Mouse (Mus musculus) midbrain, embryonic 16.5 days (tissue): ENCODE results near the gene Prss54. TPM values are rescaled to one million over a fixed set of nuclear protein-coding genes. Genes with fewer than 3 reads are reported as not detected.

Experiments used
- ATAC-seq: fragments of 200-750 bp; cut with Nextera tagmentation; 2 replicates; pipeline ENCODE4 v1.8.0; 2017; ENCODE audit warnings: moderate TSS enrichment
- H3K27ac ChIP-seq: fragments of 300-500 bp; sonication (generic); 2 replicates; pipeline ENCODE4 v1.5.1; 2014; ENCODE audit warnings: mild to moderate bottlenecking, low read length, mixed read lengths
- H3K27me3 ChIP-seq: fragments of 300-500 bp; sonication (generic); 2 replicates; pipeline ENCODE4 v1.6.1; 2014; ENCODE audit warnings: low read depth, low read length, mixed read lengths; ENCODE audit not compliant: control insufficient read depth, insufficient read depth
- H3K36me3 ChIP-seq: fragments of 300-500 bp; sonication (generic); 2 replicates; pipeline ENCODE4 v1.6.1; 2014; ENCODE audit warnings: mild to moderate bottlenecking, low read length, moderate library complexity, mixed read lengths; ENCODE audit not compliant: control insufficient read depth, insufficient read depth
- H3K4me1 ChIP-seq: fragments of 300-500 bp; sonication (generic); 2 replicates; pipeline ENCODE4 v1.6.1; 2014; ENCODE audit warnings: mild to moderate bottlenecking, low read length, mixed read lengths; ENCODE audit not compliant: control insufficient read depth, insufficient read depth
- H3K4me2 ChIP-seq: fragments of 300-500 bp; sonication (generic); 2 replicates; pipeline ENCODE4 v1.6.1; 2014; ENCODE audit warnings: mild to moderate bottlenecking, low read length, mixed read lengths
- H3K4me3 ChIP-seq: fragments of 300-500 bp; sonication (generic); 2 replicates; pipeline ENCODE4 v1.5.1; 2014; ENCODE audit warnings: low read depth, mild to moderate bottlenecking, low read length, moderate library complexity, mixed read lengths
- H3K9ac ChIP-seq: fragments of 300-500 bp; sonication (generic); 2 replicates; pipeline ENCODE4 v1.6.1; 2014; ENCODE audit warnings: low read depth, low read length, mixed read lengths
- H3K9me3 ChIP-seq: fragments of 300-500 bp; sonication (generic); replicated peaks from 2 replicates; pipeline ENCODE4 v1.6.1; 2014; ENCODE audit warnings: mild to moderate bottlenecking, low read length, mixed read lengths; ENCODE audit not compliant: control insufficient read depth, poor library complexity, severe bottlenecking
- WGBS: fragments of 180-500 bp; shearing (Covaris S2); extraction: QIAGEN DNeasy Blood & Tissue Kit; methylation state at CpG from one replicate; pipeline ENCODE4 v1.1.7; 2014; 5-methylcytosine and 5-hydroxymethylcytosine counted together
- polyA plus RNA-seq: library from polyadenylated mRNA; unstranded; fragments of >200 nt; fragmentation: Nextera tagmentation; extraction: Ambion mirVana; gene quantifications from 2 replicates; pipeline ENCODE4 v1.2.1, GENCODE M21; 2015

The Prss54 gene
- polyA plus RNA-seq, 1 experiment from 2014 or later: not detected

GRCm38 (mm10) chr8:95543065-95543464, 33.1 kb downstream of the Prss54 start:
- H3K27ac ChIP-seq: no peak overlapping the region
- no peak overlapping the region for H3K4me2 ChIP-seq
- H3K27me3 ChIP-seq: no peaks in the 10 kb centered on the region
- no peak for ATAC-seq
- WGBS: 77% methylated on average over 3 of the region's 3 CpGs
- no peaks in the 10 kb centered on the region for H3K4me1 ChIP-seq
- H3K9me3 ChIP-seq: no peaks in the 10 kb centered on the region
- no peak overlapping the region for H3K9ac ChIP-seq
- H3K36me3 ChIP-seq: no peaks in the 10 kb centered on the region
- H3K4me3 ChIP-seq: no peak overlapping the region

GRCm38 (mm10) chr8:95542191-95542590, 33.9 kb downstream of the Prss54 start:
- Histone ChIP-seq H3K4me1 (no peaks in the 10 kb centered on the region), H3K36me3 (no peaks in the 10 kb centered on the region), H3K9me3 (no peaks in the 10 kb centered on the region), H3K4me2 (no peak overlapping the region), H3K27me3 (no peaks in the 10 kb centered on the region), H3K4me3 (no peak overlapping the region), H3K27ac (no peak overlapping the region), H3K9ac (no peak overlapping the region)
- no peak for ATAC-seq
- WGBS: 88% methylated on average over 6 of the region's 6 CpGs

- ATAC-seq: no peak
- WGBS: 80% methylated on average over 5 of the region's 5 CpGs
- no peaks in the 10 kb centered on the region for H3K27me3 ChIP-seq
- H3K27ac ChIP-seq: no peak overlapping the region
- H3K4me2 ChIP-seq: no peak overlapping the region
- H3K4me1 ChIP-seq: no peaks in the 10 kb centered on the region
- no peak overlapping the region for H3K4me3 ChIP-seq
- no peak overlapping the region for H3K9ac ChIP-seq
- no peaks in the 10 kb centered on the region for H3K36me3 ChIP-seq
- H3K9me3 ChIP-seq: no peaks in the 10 kb centered on the region
Observed at GRCm38 (mm10) chr8:95539487-95539886, 36.7 kb downstream of the Prss54 start.

GRCm38 (mm10) chr8:95533584-95534387, 42.4 kb downstream of the Prss54 start, which contains the start of gene Ccdc113:
Gene Ccdc113, plus strand, starts transcription at chr8:95534085.
- 4% methylated on average over 33 of the region's 33 CpGs for WGBS
- H3K27ac ChIP-seq: no peak within 1 kb of the TSS

DNA sequence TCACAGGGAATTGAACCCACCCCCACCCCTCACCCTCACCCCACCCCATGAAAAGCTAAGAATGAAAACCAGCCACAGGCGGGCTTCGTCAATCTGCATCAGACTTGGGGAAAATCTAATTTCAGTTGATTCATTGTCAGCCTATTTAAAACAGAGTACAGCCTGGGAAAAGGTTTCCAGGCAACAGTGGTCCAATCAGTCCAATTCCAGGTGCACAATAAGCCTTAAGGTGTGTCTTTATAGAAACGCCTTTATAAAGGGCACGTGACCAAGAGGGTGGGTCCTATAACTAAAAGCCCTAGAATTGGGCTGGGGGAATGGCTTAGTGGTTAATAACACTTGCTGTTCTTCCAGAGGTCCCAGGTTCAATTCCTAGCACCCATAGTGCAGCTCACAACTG, 43.9 kb downstream of the Prss54 start:
- Histone ChIP-seq H3K4me2 (no peak overlapping the region), H3K9me3 (no peaks in the 10 kb centered on the region), H3K27ac (no peak overlapping the region), H3K9ac (no peak overlapping the region), H3K27me3 (no peaks in the 10 kb centered on the region), H3K4me1 (peaks cover 4% of the 10 kb centered on the region; the same call in 1 of the 2 replicates), H3K36me3 (no peaks in the 10 kb centered on the region), H3K4me3 (no peak overlapping the region)
- WGBS: 69% methylated on average over 4 of the region's 4 CpGs
- no peak for ATAC-seq

More at GRCm38 (mm10) chr8:95533584-95534387, 42.4 kb downstream of the Prss54 start, which contains the start of gene Ccdc113:
- H3K4me2 ChIP-seq: peak within 1 kb of the TSS; percentile 70
- H3K9ac ChIP-seq: peak within 1 kb of the TSS; percentile 61
- no peaks in the 10 kb centered on the region for H3K36me3 ChIP-seq
- peak; percentile 92 for ATAC-seq
- peak within 1 kb of the TSS; percentile 46 for H3K4me3 ChIP-seq
- H3K4me1 ChIP-seq: peaks cover 4% of the 10 kb centered on the region; the same call in 1 of the 2 replicates
- H3K27me3 ChIP-seq: no peaks in the 10 kb centered on the region
- H3K9me3 ChIP-seq: no peaks in the 10 kb centered on the region

- Histone ChIP-seq H3K9ac (no peak overlapping the region), H3K36me3 (no peaks in the 10 kb centered on the region), H3K4me3 (no peak overlapping the region), H3K27ac (no peak overlapping the region), H3K4me1 (no peaks in the 10 kb centered on the region), H3K9me3 (no peaks in the 10 kb centered on the region), H3K4me2 (no peak overlapping the region), H3K27me3 (no peaks in the 10 kb centered on the region)
- 66% methylated on average over 9 of the region's 9 CpGs for WGBS
- no peak for ATAC-seq
Observed at GRCm38 (mm10) chr8:95528750-95529310, 47.3 kb downstream of the Prss54 start.

DNA sequence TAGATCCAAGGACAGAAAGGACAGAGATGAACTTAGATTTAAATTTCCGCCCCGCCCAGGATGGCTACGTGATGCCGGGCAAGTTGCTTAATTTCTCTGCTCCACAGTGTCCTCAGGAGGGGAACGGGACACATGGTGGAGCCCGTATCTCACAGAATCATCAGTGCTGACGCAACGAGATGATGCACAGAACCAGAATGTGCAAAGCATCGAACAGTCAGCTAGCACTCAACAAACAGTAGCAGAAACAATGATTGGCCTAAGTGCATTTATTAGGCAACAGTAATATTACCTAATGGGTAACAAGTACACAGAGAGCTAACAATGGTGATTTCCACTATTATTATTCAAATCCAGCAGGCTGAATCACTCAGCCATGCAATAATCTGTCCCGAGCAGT, 47.9 kb downstream of the Prss54 start:
- Histone ChIP-seq H3K36me3 (no peaks in the 10 kb centered on the region), H3K4me3 (no peak overlapping the region), H3K27me3 (no peaks in the 10 kb centered on the region), H3K9me3 (no peaks in the 10 kb centered on the region), H3K4me2 (no peak overlapping the region), H3K9ac (no peak overlapping the region), H3K4me1 (no peaks in the 10 kb centered on the region), H3K27ac (no peak overlapping the region)
- WGBS: 76% methylated on average over 10 of the region's 10 CpGs
- ATAC-seq: no peak

GRCm38 (mm10) chr8:95523991-95524390, 52.1 kb downstream of the Prss54 start:
- 92% methylated on average over 4 of the region's 4 CpGs for WGBS

GRCm38 (mm10) chr8:95516928-95517327, 59.2 kb downstream of the Prss54 start:
- Histone ChIP-seq H3K27ac (no peak overlapping the region), H3K4me2 (no peak overlapping the region), H3K27me3 (no peaks in the 10 kb centered on the region), H3K9me3 (no peaks in the 10 kb centered on the region), H3K9ac (no peak overlapping the region), H3K4me1 (no peaks in the 10 kb centered on the region), H3K4me3 (no peak overlapping the region), H3K36me3 (no peaks in the 10 kb centered on the region)
- no peak for ATAC-seq
- 94% methylated on average over 6 of the region's 6 CpGs for WGBS

More at GRCm38 (mm10) chr8:95523991-95524390, 52.1 kb downstream of the Prss54 start:
- H3K4me3 ChIP-seq: no peak overlapping the region
- ATAC-seq: no peak
- H3K4me1 ChIP-seq: no peaks in the 10 kb centered on the region
- H3K4me2 ChIP-seq: no peak overlapping the region
- no peak overlapping the region for H3K9ac ChIP-seq
- no peaks in the 10 kb centered on the region for H3K36me3 ChIP-seq
- no peaks in the 10 kb centered on the region for H3K27me3 ChIP-seq
- no peaks in the 10 kb centered on the region for H3K9me3 ChIP-seq
- H3K27ac ChIP-seq: no peak overlapping the region
